Mouse (Mus musculus) embryonic facial prominence, embryonic 12.5 days (tissue): ENCODE results near the gene Sec61a1. TPM values are rescaled to one million over a fixed set of nuclear protein-coding genes. Genes with fewer than 3 reads are reported as not detected.

Experiments
- ATAC-seq: fragments of 200-750 bp; cut with Nextera tagmentation; 2 replicates; pipeline ENCODE4 v1.8.0; 2017; ENCODE audit not compliant: insufficient number of reproducible peaks, insufficient read depth, low FRiP score, low TSS enrichment
- H3K27ac ChIP-seq: fragments of 300-500 bp; sonication (generic); 2 replicates; pipeline ENCODE4 v1.5.1; 2016; ENCODE audit warnings: mild to moderate bottlenecking
- H3K27me3 ChIP-seq: fragments of 300-500 bp; sonication (generic); 2 replicates; pipeline ENCODE4 v1.6.1; 2016; ENCODE audit warnings: mild to moderate bottlenecking, moderate library complexity
- H3K36me3 ChIP-seq: fragments of 300-500 bp; sonication (generic); 2 replicates; pipeline ENCODE4 v1.6.1; 2016; ENCODE audit warnings: mild to moderate bottlenecking
- H3K4me1 ChIP-seq: fragments of 300-500 bp; sonication (generic); 2 replicates; pipeline ENCODE4 v1.6.1; 2016
- H3K4me2 ChIP-seq: fragments of 300-500 bp; sonication (generic); replicated peaks from 2 replicates; pipeline ENCODE4 v1.6.1; 2016; ENCODE audit warnings: mild to moderate bottlenecking, moderate library complexity
- H3K4me3 ChIP-seq: fragments of 300-500 bp; sonication (generic); 2 replicates; pipeline ENCODE4 v1.5.1; 2016; ENCODE audit warnings: mild to moderate bottlenecking
- H3K9ac ChIP-seq: fragments of 300-500 bp; sonication (generic); 2 replicates; pipeline ENCODE4 v1.6.1; 2016; ENCODE audit warnings: mild to moderate bottlenecking, moderate library complexity
- H3K9me3 ChIP-seq: fragments of 300-500 bp; sonication (generic); 2 replicates; pipeline ENCODE4 v1.6.1; 2016; ENCODE audit warnings: mild to moderate bottlenecking, moderate library complexity
- WGBS: fragments of 180-500 bp; shearing (Covaris S2); methylation state at CpG from one replicate; pipeline ENCODE4 v1.1.7; 2016; 5-methylcytosine and 5-hydroxymethylcytosine counted together
- polyA plus RNA-seq: library from polyadenylated mRNA; unstranded; fragments of >200 nt; fragmentation: Nextera tagmentation; extraction: Ambion mirVana; gene quantifications from 2 replicates; pipeline ENCODE4 v1.2.1, GENCODE M21; 2016

Sec61a1 gene
- polyA plus RNA-seq = 237 and 245 TPM in 2 replicates

GRCm38 (mm10) chr6:88518404-88519263, at the start of gene Sec61a1:
Sec61a1 (minus strand) TSS chr6:88518905.
- peak within 1 kb of the TSS; percentile 81 for H3K4me2 ChIP-seq
- ATAC-seq = peak; percentile 95
- H3K4me1 ChIP-seq = peaks cover 14% of the 10 kb centered on the region
- H3K9ac ChIP-seq = peak within 1 kb of the TSS; percentile 90
- peaks cover 26% of the 10 kb centered on the region for H3K36me3 ChIP-seq
- no peaks in the 10 kb centered on the region for H3K9me3 ChIP-seq
- H3K4me3 ChIP-seq = peak within 1 kb of the TSS; percentile 93
- WGBS = under 1% methylated on average over 80 of the region's 80 CpGs
- peak within 1 kb of the TSS; percentile 74 for H3K27ac ChIP-seq
- no peaks in the 10 kb centered on the region for H3K27me3 ChIP-seq

GRCm38 (mm10) chr6:88566676-88567075, 48.0 kb upstream of the Sec61a1 start:
- Histone ChIP-seq H3K36me3 (no peaks in the 10 kb centered on the region), H3K27me3 (peaks cover 23% of the 10 kb centered on the region), H3K27ac (no peak overlapping the region), H3K9me3 (no peaks in the 10 kb centered on the region), H3K9ac (no peak overlapping the region), H3K4me1 (no peaks in the 10 kb centered on the region), H3K4me2 (0 out of 2 replicates have a peak overlapping the region, but pooled peaks have one; percentile 19), H3K4me3 (no peak overlapping the region)
- WGBS = 3% methylated on average over 7 of the region's 7 CpGs
- ATAC-seq = no peak

- Histone ChIP-seq H3K9me3 (no peaks in the 10 kb centered on the region), H3K9ac (no peak overlapping the region), H3K36me3 (no peaks in the 10 kb centered on the region), H3K4me1 (no peaks in the 10 kb centered on the region), H3K27me3 (peaks cover 23% of the 10 kb centered on the region), H3K4me2 (no peak overlapping the region), H3K4me3 (no peak overlapping the region), H3K27ac (no peak overlapping the region)
- 29% methylated on average over 6 of the region's 6 CpGs for WGBS
- no peak for ATAC-seq
Observed at GRCm38 (mm10) chr6:88565033-88565432, 46.3 kb upstream of the Sec61a1 start.

GRCm38 (mm10) chr6:88560156-88560555, 41.5 kb upstream of the Sec61a1 start:
- H3K27me3 ChIP-seq = peaks cover 11% of the 10 kb centered on the region
- no peaks in the 10 kb centered on the region for H3K9me3 ChIP-seq
- H3K36me3 ChIP-seq = no peaks in the 10 kb centered on the region
- no peak overlapping the region for H3K4me2 ChIP-seq
- no peak overlapping the region for H3K27ac ChIP-seq
- H3K4me3 ChIP-seq = no peak overlapping the region
- no peak for ATAC-seq
- no peak overlapping the region for H3K9ac ChIP-seq
- 85% methylated on average over 4 of the region's 4 CpGs for WGBS
- no peaks in the 10 kb centered on the region for H3K4me1 ChIP-seq

GRCm38 (mm10) chr6:88559688-88560087, 41.0 kb upstream of the Sec61a1 start:
- Histone ChIP-seq H3K9ac (no peak overlapping the region), H3K9me3 (no peaks in the 10 kb centered on the region), H3K4me3 (no peak overlapping the region), H3K27me3 (peaks cover 9% of the 10 kb centered on the region; the same call in 1 of the 2 replicates), H3K36me3 (no peaks in the 10 kb centered on the region), H3K27ac (no peak overlapping the region), H3K4me2 (no peak overlapping the region), H3K4me1 (no peaks in the 10 kb centered on the region)
- 36% methylated on average over 5 of the region's 5 CpGs for WGBS
- ATAC-seq = no peak

- ATAC-seq = no peak
- WGBS = 74% methylated on average over 1 of the region's 1 CpGs
- H3K9me3 ChIP-seq = no peaks in the 10 kb centered on the region
- no peak overlapping the region for H3K4me2 ChIP-seq
- H3K27me3 ChIP-seq = peaks cover 3% of the 10 kb centered on the region; the same call in 1 of the 2 replicates
- no peak overlapping the region for H3K4me3 ChIP-seq
- H3K4me1 ChIP-seq = no peaks in the 10 kb centered on the region
- H3K36me3 ChIP-seq = no peaks in the 10 kb centered on the region
- no peak overlapping the region for H3K9ac ChIP-seq
- no peak overlapping the region for H3K27ac ChIP-seq
Observed at GRCm38 (mm10) chr6:88558076-88558475, 39.4 kb upstream of the Sec61a1 start.

GRCm38 (mm10) chr6:88557548-88557947, 38.8 kb upstream of the Sec61a1 start:
- H3K4me1 ChIP-seq = no peaks in the 10 kb centered on the region
- WGBS = 14% methylated on average over 4 of the region's 4 CpGs
- no peak overlapping the region for H3K4me3 ChIP-seq
- H3K27me3 ChIP-seq = peaks cover 3% of the 10 kb centered on the region; the same call in 1 of the 2 replicates
- H3K9ac ChIP-seq = no peak overlapping the region
- H3K36me3 ChIP-seq = no peaks in the 10 kb centered on the region
- H3K27ac ChIP-seq = no peak overlapping the region
- no peak overlapping the region for H3K4me2 ChIP-seq
- H3K9me3 ChIP-seq = no peaks in the 10 kb centered on the region
- no peak for ATAC-seq

- Histone ChIP-seq H3K27me3 (peaks cover 28% of the 10 kb centered on the region), H3K9ac (no peak overlapping the region), H3K27ac (no peak overlapping the region), H3K4me2 (no peak overlapping the region), H3K36me3 (no peaks in the 10 kb centered on the region), H3K4me1 (no peaks in the 10 kb centered on the region), H3K9me3 (no peaks in the 10 kb centered on the region), H3K4me3 (no peak overlapping the region)
- ATAC-seq = no peak
- WGBS = 80% methylated on average over 2 of the region's 2 CpGs
Observed at GRCm38 (mm10) chr6:88549916-88550315, 31.2 kb upstream of the Sec61a1 start.

- Histone ChIP-seq H3K4me1 (no peaks in the 10 kb centered on the region), H3K36me3 (no peaks in the 10 kb centered on the region), H3K27me3 (peaks cover 34% of the 10 kb centered on the region), H3K9me3 (no peaks in the 10 kb centered on the region), H3K4me3 (no peak overlapping the region), H3K27ac (no peak overlapping the region), H3K9ac (no peak overlapping the region), H3K4me2 (no peak overlapping the region)
- no peak for ATAC-seq
- WGBS = 30% methylated on average over 4 of the region's 4 CpGs
Observed at GRCm38 (mm10) chr6:88549137-88549814, 30.6 kb upstream of the Sec61a1 start.

GRCm38 (mm10) chr6:88548405-88549049, 29.8 kb upstream of the Sec61a1 start:
- H3K36me3 ChIP-seq = no peaks in the 10 kb centered on the region
- H3K4me3 ChIP-seq = no peak overlapping the region
- no peaks in the 10 kb centered on the region for H3K9me3 ChIP-seq
- no peak overlapping the region for H3K9ac ChIP-seq
- no peak overlapping the region for H3K27ac ChIP-seq
- ATAC-seq = no peak
- 77% methylated on average over 10 of the region's 10 CpGs for WGBS
- H3K27me3 ChIP-seq = peaks cover 36% of the 10 kb centered on the region
- no peak overlapping the region for H3K4me2 ChIP-seq
- no peaks in the 10 kb centered on the region for H3K4me1 ChIP-seq

- Histone ChIP-seq H3K4me1 (no peaks in the 10 kb centered on the region), H3K4me2 (no peak overlapping the region), H3K9me3 (no peaks in the 10 kb centered on the region), H3K36me3 (no peaks in the 10 kb centered on the region), H3K27ac (no peak overlapping the region), H3K4me3 (no peak overlapping the region), H3K9ac (no peak overlapping the region), H3K27me3 (peaks cover 42% of the 10 kb centered on the region)
- 22% methylated on average over 10 of the region's 10 CpGs for WGBS
- no peak for ATAC-seq
Observed at GRCm38 (mm10) chr6:88545397-88545790, 26.7 kb upstream of the Sec61a1 start.
